ENCODE assay signal across 7 mouse cellular contexts in genomic region chr14:79134891-79135334, GRCm38 (mm10).
A peak's percentile ranks its signal among the peaks of the same experiment; 100 is the strongest.
DNase-seq lines count a peak whose midpoint lies in the region; ATAC-seq and TF ChIP-seq lines count a peak whose summit lies in the region.

No protein-coding gene starts in this region.

- no peaks in the 10 kb centered on the region for H3K27me3 ChIP-seq in liver, postnatal 0 days (ENCODE audit: insufficient read depth, low read length)
- H3K27me3 ChIP-seq in liver, embryonic 12.5 days (replicated peaks), result no peaks in the 10 kb centered on the region
- H3K27me3 ChIP-seq in embryonic facial prominence, embryonic 15.5 days, result no peaks in the 10 kb centered on the region
- H3K27me3 ChIP-seq in neural tube, embryonic 14.5 days (ENCODE audit: control insufficient read depth, insufficient read depth, low read length), result no peaks in the 10 kb centered on the region
- no peaks in the 10 kb centered on the region for H3K27me3 ChIP-seq in thymus, adult 2 months (ENCODE audit: control insufficient read depth, insufficient read depth, low read length)

- H3K4me3 ChIP-seq in liver, postnatal 0 days (ENCODE audit: low read depth, low read length), result no peak overlapping the region
- H3K4me3 ChIP-seq in liver, embryonic 12.5 days, result no peak overlapping the region
- no peak overlapping the region for H3K4me3 ChIP-seq in embryonic facial prominence, embryonic 15.5 days (replicated peaks)
- no peak overlapping the region for H3K4me3 ChIP-seq in neural tube, embryonic 14.5 days (ENCODE audit: low read depth, low read length)
- no peak overlapping the region for H3K4me3 ChIP-seq in thymus, adult 2 months (ENCODE audit: control insufficient read depth, insufficient read depth, low read length)

- 59% methylated on average over 7 of the region's 7 CpGs for WGBS in liver, postnatal 0 days (ENCODE audit: insufficient replicate concordance)
- 48% methylated on average over 7 of the region's 7 CpGs for WGBS in liver, embryonic 12.5 days (ENCODE audit: insufficient replicate concordance)
- 15% methylated on average over 7 of the region's 7 CpGs for WGBS in embryonic facial prominence, embryonic 15.5 days
- 6% methylated on average over 7 of the region's 7 CpGs for WGBS in neural tube, embryonic 14.5 days
- WGBS in thymus, adult 2 months, result 96% methylated on average over 7 of the region's 7 CpGs

- no peak for ATAC-seq in liver, postnatal 0 days
- no peak for ATAC-seq in liver, embryonic 12.5 days
- ATAC-seq in embryonic facial prominence, embryonic 15.5 days (ENCODE audit: insufficient number of reproducible peaks, low FRiP score, low TSS enrichment, low read depth), result no peak
- ATAC-seq in neural tube, embryonic 14.5 days (ENCODE audit: low read depth), result peak; percentile 68; the same call in 1 of the 2 replicates

- no peak for TF ChIP-seq POLR2A in thymus, adult 2 months (IDR thresholded peaks at IDR 0.05; ENCODE audit: control insufficient read depth, extremely low read depth, insufficient read depth, low read length, poor library complexity)

- TF ChIP-seq EP300 in liver, postnatal 0 days (IDR thresholded peaks at IDR 0.05; ENCODE audit: low read depth), result no peak

- H3K27ac ChIP-seq in liver, postnatal 0 days (ENCODE audit: low read depth), result no peak overlapping the region
- H3K27ac ChIP-seq in liver, embryonic 12.5 days, result no peak overlapping the region
- H3K27ac ChIP-seq in embryonic facial prominence, embryonic 15.5 days (replicated peaks), result 0 out of 2 replicates have a peak overlapping the region, but pooled peaks have one; percentile 19
- H3K27ac ChIP-seq in neural tube, embryonic 14.5 days (ENCODE audit: low read depth, low read length), result no peak overlapping the region
- no peak overlapping the region for H3K27ac ChIP-seq in thymus, adult 2 months (ENCODE audit: control insufficient read depth, insufficient read depth, low read length)

- H3K4me1 ChIP-seq in liver, postnatal 0 days (ENCODE audit: insufficient read depth), result no peaks in the 10 kb centered on the region
- no peaks in the 10 kb centered on the region for H3K4me1 ChIP-seq in liver, embryonic 12.5 days
- H3K4me1 ChIP-seq in embryonic facial prominence, embryonic 15.5 days, result peaks cover 2% of the 10 kb centered on the region; the same call in 1 of the 2 replicates
- H3K4me1 ChIP-seq in neural tube, embryonic 14.5 days (ENCODE audit: control insufficient read depth, insufficient read depth, low read length), result peaks cover 7% of the 10 kb centered on the region
- no peaks in the 10 kb centered on the region for H3K4me1 ChIP-seq in thymus, adult 2 months (replicated peaks; ENCODE audit: control insufficient read depth, insufficient read depth, low read length)

- H3K9me3 ChIP-seq in liver, postnatal 0 days (ENCODE audit: low read length), result no peaks in the 10 kb centered on the region
- no peaks in the 10 kb centered on the region for H3K9me3 ChIP-seq in liver, embryonic 12.5 days (replicated peaks)
- no peaks in the 10 kb centered on the region for H3K9me3 ChIP-seq in embryonic facial prominence, embryonic 15.5 days (replicated peaks)
- no peaks in the 10 kb centered on the region for H3K9me3 ChIP-seq in neural tube, embryonic 14.5 days (ENCODE audit: control insufficient read depth, low read length)

- DNase-seq in liver, postnatal 0 days, result no peak
- peak; percentile 24 for DNase-seq in kidney, postnatal 14 days
- DNase-seq in thymus, adult 2 months, result no peak
- DNase-seq in ovary, postnatal 10 days (ENCODE audit: low spot score), result no peak

- peak; percentile 44 for TF ChIP-seq CTCF in liver, postnatal 0 days (IDR thresholded peaks at IDR 0.05; ENCODE audit: low read depth)
- no peak for TF ChIP-seq CTCF in thymus, adult 2 months (IDR thresholded peaks at IDR 0.05; ENCODE audit: borderline replicate concordance, control insufficient read depth, extremely low read depth, insufficient read depth, low read length, poor library complexity)

- no peak overlapping the region for H3K9ac ChIP-seq in liver, postnatal 0 days (replicated peaks)
- H3K9ac ChIP-seq in liver, embryonic 12.5 days, result no peak overlapping the region
- H3K9ac ChIP-seq in embryonic facial prominence, embryonic 15.5 days, result no peak overlapping the region
- no peak overlapping the region for H3K9ac ChIP-seq in neural tube, embryonic 14.5 days (replicated peaks; ENCODE audit: low read depth, low read length)

- no peak overlapping the region for H3K4me2 ChIP-seq in liver, postnatal 0 days (ENCODE audit: low read depth, low read length)
- no peak overlapping the region for H3K4me2 ChIP-seq in liver, embryonic 12.5 days
- no peak overlapping the region for H3K4me2 ChIP-seq in embryonic facial prominence, embryonic 15.5 days (replicated peaks)
- H3K4me2 ChIP-seq in neural tube, embryonic 14.5 days (ENCODE audit: low read depth, low read length), result no peak overlapping the region

- H3K36me3 ChIP-seq in liver, postnatal 0 days (replicated peaks; ENCODE audit: insufficient read depth, low read length), result no peaks in the 10 kb centered on the region
- no peaks in the 10 kb centered on the region for H3K36me3 ChIP-seq in liver, embryonic 12.5 days
- no peaks in the 10 kb centered on the region for H3K36me3 ChIP-seq in embryonic facial prominence, embryonic 15.5 days
- no peaks in the 10 kb centered on the region for H3K36me3 ChIP-seq in neural tube, embryonic 14.5 days (ENCODE audit: control insufficient read depth, insufficient read depth, low read length)
- H3K36me3 ChIP-seq in thymus, adult 2 months (ENCODE audit: control insufficient read depth, insufficient read depth, low read length), result no peaks in the 10 kb centered on the region
